ENCODE assay signal across 8 mouse cellular contexts in the genomic region with DNA sequence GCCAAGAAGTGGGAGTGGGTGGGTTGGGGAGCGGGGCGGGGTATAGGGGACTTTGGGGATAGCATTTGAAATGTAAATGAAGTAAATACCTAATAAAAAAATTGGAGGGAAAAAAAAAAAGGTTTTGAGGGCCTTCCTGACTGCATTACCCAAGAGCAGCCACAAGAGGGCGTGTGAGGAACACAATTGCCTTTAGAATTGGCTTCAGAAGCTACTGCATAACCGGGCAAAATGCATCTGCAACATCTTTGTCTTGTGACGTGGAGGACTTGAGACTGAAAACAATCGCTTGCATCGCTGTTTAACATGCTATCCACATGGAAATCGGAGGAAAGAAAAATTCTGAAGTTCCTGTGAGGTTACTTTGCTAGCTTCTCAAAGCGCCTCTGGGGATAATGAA.
A peak's percentile ranks its signal among the peaks of the same experiment; 100 is the strongest.
DNase-seq lines count a peak whose midpoint lies in the region; ATAC-seq and TF ChIP-seq lines count a peak whose summit lies in the region.

No protein-coding gene starts in this region.

- no peaks in the 10 kb centered on the region for H3K4me1 ChIP-seq in hindbrain, embryonic 14.5 days (replicated peaks; ENCODE audit: control insufficient read depth, insufficient read depth, low read length)
- H3K4me1 ChIP-seq in midbrain, embryonic 16.5 days (ENCODE audit: control insufficient read depth, insufficient read depth, low read length), result peaks cover 3% of the 10 kb centered on the region; the same call in 1 of the 2 replicates

- WGBS in hindbrain, embryonic 14.5 days, result 12% methylated on average over 9 of the region's 9 CpGs
- WGBS in midbrain, embryonic 16.5 days, result 13% methylated on average over 9 of the region's 9 CpGs

- H3K27me3 ChIP-seq in hindbrain, embryonic 14.5 days (ENCODE audit: control insufficient read depth, insufficient read depth, low read length), result no peaks in the 10 kb centered on the region
- no peaks in the 10 kb centered on the region for H3K27me3 ChIP-seq in midbrain, embryonic 16.5 days (ENCODE audit: control insufficient read depth, insufficient read depth, low read depth, low read length)

- no peaks in the 10 kb centered on the region for H3K36me3 ChIP-seq in hindbrain, embryonic 14.5 days (replicated peaks; ENCODE audit: control insufficient read depth, insufficient read depth)
- no peaks in the 10 kb centered on the region for H3K36me3 ChIP-seq in midbrain, embryonic 16.5 days (ENCODE audit: control insufficient read depth, insufficient read depth, low read length)

- intact Hi-C loops in gastrocnemius, adult 2 months (cut with DNase I), result no loop called here

- peak; percentile 91 for ATAC-seq in hindbrain, embryonic 14.5 days (ENCODE audit: low FRiP score)
- ATAC-seq in midbrain, embryonic 16.5 days, result peak; percentile 95

- H3K4me2 ChIP-seq in hindbrain, embryonic 14.5 days (replicated peaks), result peak overlapping the region; percentile 48
- peak overlapping the region; percentile 59 for H3K4me2 ChIP-seq in midbrain, embryonic 16.5 days (ENCODE audit: low read length)

- no peak for DNase-seq in gastrocnemius, adult 2 months
- no peak for DNase-seq in gastrocnemius, postnatal 25 days
- peak; percentile 70 for DNase-seq in R1 (ENCODE audit: low read depth, low spot score)
- peak; percentile 81 for DNase-seq in embryo, embryonic 11 days
- peak; percentile 94 for DNase-seq in hindbrain, embryonic 14.5 days (ENCODE audit: low spot score)
- DNase-seq in left cerebral cortex, adult 8-10 months (ENCODE audit: low spot score in 2 of 2), result peak; percentile 47 to 51
- no peak for DNase-seq in natural killer cell, adult 2 months (ENCODE audit: low spot score in 2 of 2)

- no peak overlapping the region for H3K27ac ChIP-seq in gastrocnemius, adult 2 months
- peak overlapping the region; percentile 71 for H3K27ac ChIP-seq in hindbrain, embryonic 14.5 days
- H3K27ac ChIP-seq in midbrain, embryonic 16.5 days (ENCODE audit: low read length), result peak overlapping the region; percentile 82

- TF ChIP-seq CTCF in gastrocnemius, adult 2 months (IDR thresholded peaks at IDR 0.05), result peak; percentile 61

- H3K9me3 ChIP-seq in hindbrain, embryonic 14.5 days (ENCODE audit: control insufficient read depth, low read length), result no peaks in the 10 kb centered on the region
- H3K9me3 ChIP-seq in midbrain, embryonic 16.5 days (replicated peaks; ENCODE audit: control insufficient read depth, low read length, poor library complexity, severe bottlenecking), result no peaks in the 10 kb centered on the region

- H3K9ac ChIP-seq in hindbrain, embryonic 14.5 days, result peak overlapping the region; percentile 54
- peak overlapping the region; percentile 59 for H3K9ac ChIP-seq in midbrain, embryonic 16.5 days (ENCODE audit: low read depth, low read length)

- H3K4me3 ChIP-seq in gastrocnemius, adult 2 months, result no peak overlapping the region
- peak overlapping the region; percentile 16 for H3K4me3 ChIP-seq in hindbrain, embryonic 14.5 days (replicated peaks; ENCODE audit: low read length)
- H3K4me3 ChIP-seq in midbrain, embryonic 16.5 days (ENCODE audit: low read depth, low read length), result peak overlapping the region; percentile 33

Comparison
In these comparisons a context has a peak if more than half of its experiments do, and no peak if none do; other contexts are left out.
1. DNase-seq: peak in R1 (single experiment), embryo, embryonic 11 days (single experiment), hindbrain, embryonic 14.5 days (single experiment) and left cerebral cortex, adult 8-10 months (2 of 2); none in gastrocnemius, adult 2 months (single experiment), gastrocnemius, postnatal 25 days (single experiment) and natural killer cell, adult 2 months (0 of 2).